Mouse (Mus musculus) CD4-positive, CD25-positive, alpha-beta regulatory T cell, adult 4 months (primary cell): ENCODE results near the gene H2al1b. TPM values are rescaled to one million over a fixed set of nuclear protein-coding genes. Genes with fewer than 3 reads are reported as not detected.
"Not testable (repeated sequence)": the region's sequence is repeated elsewhere in the genome, so short reads cannot be mapped to it uniquely, and the experiment has no call there.

ENCODE experiments used
- ATAC-seq: one replicate; pipeline ENCODE4 v1.8.0; 2017
- polyA plus RNA-seq, 2 experiments: library from polyadenylated mRNA; unstranded; fragments of 100-300 nt; shearing (Covaris generic); gene quantifications; one replicate each; pipeline ENCODE4 v1.2.1; 2017

Gene H2al1b
- not detected for polyA plus RNA-seq

DNA sequence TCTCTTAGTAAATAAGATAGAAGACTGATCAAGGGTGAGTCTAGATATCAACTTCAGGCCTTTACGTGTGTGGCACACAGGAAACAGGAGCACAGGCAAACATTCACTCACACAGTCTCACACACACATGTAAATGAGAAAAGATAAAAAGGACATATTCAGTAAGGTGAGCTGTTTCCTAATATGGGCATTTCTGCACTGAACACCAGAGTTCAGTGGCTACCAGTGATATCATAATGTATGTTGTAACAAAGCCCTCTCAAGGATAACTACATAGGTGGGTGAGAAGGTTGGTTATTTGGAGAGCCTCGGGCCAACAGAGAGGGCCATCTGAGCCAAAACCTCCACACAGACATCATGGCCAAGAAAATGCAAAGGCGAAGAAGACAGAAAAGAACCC, at the start of gene H2al1b:
Gene H2al1b (plus strand): TSS at position 301 of the 400 bp plus-strand sequence.
- ATAC-seq, result not testable (repeated sequence)

DNA sequence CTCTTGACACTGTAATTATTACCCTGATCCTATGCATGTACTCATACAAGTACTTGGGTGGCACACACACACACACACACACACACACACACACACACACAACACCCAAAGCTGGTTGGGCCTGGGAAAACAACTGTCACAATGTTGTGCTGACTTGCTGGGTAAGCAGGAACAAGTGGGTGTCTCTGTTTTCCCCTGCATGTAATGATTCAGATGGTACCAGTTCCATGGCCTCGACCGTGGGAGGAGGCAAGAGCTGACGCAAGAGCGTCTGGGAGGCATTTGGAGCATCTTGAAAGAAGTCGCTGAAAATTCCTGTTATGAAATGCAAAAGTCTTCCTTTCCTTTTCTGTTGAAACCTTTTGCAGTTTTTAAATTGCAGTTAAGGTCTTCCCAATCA, 48.2 kb upstream of the H2al1b start:
- ATAC-seq, result peak; percentile 78

DNA sequence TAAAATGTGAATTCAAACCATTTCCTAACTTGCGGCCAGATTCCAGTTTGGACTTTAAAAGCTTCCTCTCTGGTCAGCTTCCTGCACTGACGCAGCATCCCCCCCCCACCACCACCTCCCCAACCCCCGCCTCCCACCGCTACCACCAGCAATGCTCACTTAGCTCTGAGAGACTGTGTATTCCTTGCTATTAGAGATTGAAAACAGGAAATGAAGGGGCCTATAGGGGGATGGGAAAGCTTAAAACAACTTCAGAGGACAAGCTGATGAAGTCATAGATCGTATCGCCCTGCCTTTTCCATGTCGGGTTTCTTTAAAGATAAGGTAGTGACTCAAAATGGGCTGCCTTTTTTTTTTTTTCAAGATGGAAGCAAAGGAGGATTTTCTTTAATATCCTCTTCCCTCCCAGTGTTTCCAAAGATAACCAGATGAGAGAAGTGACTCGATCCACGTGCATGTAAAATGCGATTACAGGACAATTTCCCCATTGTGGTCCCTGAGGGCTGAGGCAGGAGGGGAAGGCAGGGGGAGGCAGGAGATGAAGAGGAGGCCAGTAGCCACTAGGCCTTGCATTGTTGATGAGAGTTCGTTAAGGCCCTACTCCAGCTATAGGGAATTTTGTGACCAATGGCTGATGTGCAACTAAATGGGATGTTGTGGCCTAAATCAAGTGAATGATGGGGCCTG, 47.6 kb upstream of the H2al1b start:
- ATAC-seq, result peak; percentile 67

DNA sequence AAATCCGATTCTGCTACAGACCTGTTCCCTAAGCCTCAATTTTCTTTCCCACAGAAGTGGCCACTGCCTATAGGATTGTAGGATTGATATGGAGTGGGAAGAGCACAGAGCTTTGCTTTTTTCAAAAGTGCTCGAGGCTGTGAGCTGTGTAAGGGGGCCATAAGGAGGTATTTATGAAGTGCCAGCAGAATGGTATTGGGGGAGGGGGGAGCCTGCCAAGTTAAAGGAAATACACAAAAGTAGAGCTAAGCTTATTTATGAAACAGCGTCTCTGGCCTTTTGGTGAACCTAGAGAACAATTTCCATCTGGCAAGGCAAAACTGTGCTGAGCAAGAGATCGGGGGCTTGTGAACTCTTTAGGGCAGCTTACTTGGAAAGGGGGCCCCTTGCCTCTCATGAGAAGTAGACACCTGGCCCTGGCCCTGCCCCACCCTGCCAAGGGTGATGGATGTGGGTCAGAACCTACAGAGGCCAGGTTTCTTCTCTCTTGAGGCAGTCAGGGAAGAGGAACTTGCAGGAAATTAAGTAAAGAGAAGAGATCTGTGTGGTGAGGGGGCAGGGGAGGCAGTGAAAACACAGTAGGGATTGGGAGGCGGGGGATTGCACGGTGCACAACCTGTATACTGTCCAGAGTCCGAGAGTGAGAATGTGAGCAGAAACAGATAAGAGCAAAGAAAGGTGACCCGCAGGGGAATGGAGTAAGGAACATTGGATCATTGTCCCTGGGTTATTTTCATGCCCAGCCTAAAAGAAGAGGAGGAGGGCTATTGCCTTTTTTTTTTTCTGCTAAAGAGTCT, 46.5 kb upstream of the H2al1b start:
- no peak for ATAC-seq

DNA sequence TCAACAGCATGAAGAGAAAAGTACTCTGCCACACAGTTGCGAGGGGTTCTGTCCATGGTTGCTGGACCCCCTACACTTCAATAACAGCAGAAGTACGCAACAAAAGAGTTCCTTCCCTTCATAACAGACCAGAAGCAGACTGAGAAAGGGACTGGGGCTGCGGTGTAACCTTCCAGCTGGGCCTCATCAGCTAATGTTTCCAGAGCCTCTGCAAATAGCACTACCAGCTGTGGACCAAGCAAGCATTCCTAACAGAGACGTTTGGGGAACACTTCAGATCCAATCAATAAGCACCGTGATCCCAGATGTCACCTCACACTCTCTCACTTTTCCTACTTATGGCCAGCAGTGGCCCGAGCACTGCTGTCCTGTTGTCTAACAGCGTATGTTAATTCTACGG, 37.3 kb upstream of the H2al1b start:
- ATAC-seq, result no peak

DNA sequence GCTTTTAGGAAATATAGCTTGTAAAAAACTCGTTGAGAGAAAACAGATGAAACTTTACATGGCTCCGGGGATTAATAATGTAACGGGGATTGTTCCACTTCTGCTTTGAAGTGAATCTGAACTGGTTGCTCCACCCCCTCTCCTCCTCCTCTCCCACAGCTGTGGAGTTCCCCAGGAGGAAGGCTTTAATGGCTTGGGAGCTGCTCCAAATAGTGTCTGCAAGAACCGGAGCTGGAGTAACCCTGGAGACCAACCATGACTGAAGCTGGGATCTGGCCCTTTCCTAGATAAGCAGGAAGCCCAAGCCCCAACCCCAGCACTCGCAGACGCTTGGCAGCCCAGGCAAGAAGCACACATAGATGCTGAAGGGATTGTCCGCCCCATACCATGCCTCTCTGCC, 34.4 kb upstream of the H2al1b start:
- ATAC-seq, result no peak

DNA sequence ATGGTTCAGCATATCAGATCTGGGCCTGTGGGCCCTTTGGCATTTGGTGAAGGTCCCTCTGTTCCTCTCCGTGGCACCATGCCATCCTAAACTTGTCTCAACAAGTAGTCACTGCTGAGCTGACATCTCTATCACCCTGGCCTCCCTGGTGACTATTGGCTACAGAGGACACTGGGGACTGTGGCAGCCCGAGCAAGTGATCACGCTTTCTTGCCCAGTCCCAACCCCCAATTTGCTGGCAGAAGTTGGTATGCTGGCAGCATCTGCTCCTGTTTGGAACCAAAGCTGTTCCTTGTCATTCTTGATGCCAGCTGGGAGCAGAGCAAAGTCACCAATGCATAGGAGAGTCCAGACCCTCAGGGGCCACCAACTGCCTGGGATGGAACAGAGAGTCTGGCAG, 33.2 kb upstream of the H2al1b start:
- ATAC-seq, result no peak

DNA sequence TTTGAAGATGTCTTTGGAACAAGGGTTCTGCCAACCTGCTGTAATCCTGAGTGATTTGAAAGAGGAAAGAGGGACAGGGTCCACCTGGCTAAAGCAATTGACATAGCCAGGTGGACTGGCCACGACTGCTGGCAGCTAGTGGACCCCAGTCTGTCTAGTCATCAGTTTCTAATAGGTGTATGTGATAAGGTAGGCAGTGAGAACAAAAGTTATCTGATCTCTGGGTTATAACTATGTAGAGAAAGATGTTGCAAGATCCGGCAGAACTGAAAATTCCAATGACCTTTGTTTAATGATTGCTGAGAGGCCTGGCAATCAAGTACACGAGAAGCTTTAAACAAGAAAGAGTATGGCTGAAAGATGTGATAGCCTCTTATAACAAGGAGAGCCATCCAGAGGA, 29.0 kb upstream of the H2al1b start:
- no peak for ATAC-seq

DNA sequence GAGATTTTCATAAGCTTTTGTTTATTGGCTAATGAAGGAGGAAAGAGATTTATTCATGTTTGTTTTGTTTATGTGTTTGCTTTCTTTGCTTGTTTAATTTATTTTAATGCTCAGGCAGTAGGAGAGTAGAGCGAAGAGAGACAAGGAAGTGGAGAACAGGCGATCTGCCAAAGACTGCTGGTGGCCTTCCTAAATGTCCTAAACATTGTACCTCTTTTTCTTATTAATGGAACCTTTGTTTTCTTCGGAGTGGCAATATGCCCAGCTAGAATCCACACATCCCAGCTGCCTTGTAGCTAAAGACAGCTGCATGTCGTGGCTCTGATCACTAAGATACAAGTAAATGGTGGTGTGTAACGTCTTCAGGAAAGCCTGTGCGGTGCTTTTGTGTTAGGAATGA, 25.1 kb upstream of the H2al1b start:
- ATAC-seq, result no peak

DNA sequence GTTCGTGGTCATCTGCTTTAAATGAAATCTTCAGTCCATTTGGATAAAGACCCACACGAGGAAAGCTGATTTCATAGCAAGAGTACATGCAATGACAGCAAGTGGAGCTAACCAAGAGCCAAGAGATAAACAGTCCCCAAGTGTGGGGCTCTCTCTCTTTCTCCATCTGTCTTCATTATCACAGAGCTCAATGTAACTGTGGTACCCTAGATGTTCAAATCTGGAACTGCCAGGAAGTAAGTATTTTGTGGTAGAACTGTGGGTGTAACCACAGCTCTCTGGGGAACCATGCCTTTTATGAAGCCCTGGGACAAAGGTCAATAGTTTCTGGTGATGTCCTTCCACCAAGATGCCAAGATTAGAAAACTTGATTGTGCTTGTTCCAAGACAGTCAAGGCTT, 21.5 kb upstream of the H2al1b start:
- no peak for ATAC-seq

DNA sequence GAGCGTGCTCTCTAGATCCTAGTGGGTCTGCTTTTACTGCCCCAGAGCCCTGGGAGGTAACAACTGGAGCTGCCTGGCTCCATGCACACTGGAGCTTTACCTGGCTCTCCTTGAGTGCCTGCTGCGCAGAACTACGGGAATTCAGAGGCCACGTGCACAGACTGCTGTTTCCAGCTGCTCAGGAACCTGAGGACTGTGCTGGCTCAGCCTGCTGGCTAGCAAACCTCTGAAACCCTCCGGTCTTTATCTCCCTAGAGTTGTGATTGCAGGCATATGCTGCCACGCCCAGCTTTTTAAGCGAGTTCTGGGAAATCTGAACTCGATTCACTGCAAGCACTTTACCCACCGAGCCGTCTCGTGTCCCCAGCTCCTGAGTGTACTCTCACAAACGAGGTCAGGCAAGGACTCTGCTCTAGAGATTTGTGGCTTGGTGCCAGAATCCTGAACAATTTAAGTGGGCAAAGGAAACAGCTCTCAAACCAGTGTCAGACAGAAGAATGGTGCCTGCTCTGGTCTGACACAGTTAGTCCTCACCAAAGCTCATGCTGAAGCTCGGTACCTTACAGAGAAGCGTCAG, 13.8 kb upstream of the H2al1b start:
- no peak for ATAC-seq

DNA sequence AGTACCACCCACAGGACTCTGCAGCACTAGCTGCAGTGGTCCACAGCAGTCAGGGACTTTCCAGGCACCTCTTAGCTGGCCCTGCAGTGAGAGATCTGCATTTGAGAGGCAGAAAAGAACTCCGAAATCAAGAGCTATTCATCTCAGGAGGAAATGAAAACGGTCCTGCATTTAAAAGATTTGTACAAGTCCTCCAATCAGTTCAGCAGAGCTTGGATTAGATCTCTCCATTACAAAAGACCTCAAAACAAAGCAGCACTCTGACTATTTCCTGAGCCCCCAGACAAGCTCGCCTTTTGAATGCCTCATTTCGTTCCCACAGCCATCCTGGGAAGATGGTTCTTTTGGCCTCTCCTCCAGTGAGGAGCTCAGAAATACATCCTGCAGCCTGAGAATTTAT, 13.0 kb upstream of the H2al1b start:
- no peak for ATAC-seq

DNA sequence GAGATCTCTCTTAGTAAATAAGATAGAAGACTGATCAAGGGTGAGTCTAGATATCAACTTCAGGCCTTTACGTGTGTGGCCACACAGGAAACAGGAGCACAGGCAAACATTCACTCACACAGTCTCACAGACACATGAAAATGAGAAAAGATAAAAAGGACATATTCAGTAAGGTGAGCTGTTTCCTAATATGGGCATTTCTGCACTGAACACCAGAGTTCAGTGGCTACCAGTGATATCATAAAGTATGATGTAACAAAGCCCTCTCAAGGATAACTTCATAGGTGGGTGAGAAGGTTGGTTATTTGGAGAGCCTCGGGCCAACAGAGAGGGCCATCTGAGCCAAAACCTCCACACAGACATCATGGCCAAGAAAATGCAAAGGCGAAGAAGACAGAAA, 3.3 kb upstream of the H2al1b start, which contains the start of gene H2al1a:
Gene H2al1a (plus strand): TSS at position 301 of the 400 bp plus-strand sequence.
- not testable (repeated sequence) for ATAC-seq

DNA sequence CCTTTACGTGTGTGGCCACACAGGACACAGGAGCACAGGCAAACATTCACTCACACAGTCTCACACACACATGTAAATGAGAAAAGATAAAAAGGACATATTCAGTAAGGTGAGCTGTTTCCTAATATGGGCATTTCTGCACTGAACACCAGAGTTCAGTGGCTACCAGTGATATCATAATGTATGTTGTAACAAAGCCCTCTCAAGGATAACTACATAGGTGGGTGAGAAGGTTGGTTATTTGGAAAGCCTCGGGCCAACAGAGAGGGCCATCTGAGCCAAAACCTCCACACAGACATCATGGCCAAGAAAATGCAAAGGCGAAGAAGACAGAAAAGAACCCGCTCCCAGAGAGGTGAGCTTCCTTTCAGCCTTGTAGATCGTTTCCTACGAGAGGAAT, 3.1 kb downstream of the H2al1b start, which contains the start of gene H2al1c:
Gene H2al1c (plus strand): TSS at position 301 of the 400 bp plus-strand sequence.
- not testable (repeated sequence) for ATAC-seq

DNA sequence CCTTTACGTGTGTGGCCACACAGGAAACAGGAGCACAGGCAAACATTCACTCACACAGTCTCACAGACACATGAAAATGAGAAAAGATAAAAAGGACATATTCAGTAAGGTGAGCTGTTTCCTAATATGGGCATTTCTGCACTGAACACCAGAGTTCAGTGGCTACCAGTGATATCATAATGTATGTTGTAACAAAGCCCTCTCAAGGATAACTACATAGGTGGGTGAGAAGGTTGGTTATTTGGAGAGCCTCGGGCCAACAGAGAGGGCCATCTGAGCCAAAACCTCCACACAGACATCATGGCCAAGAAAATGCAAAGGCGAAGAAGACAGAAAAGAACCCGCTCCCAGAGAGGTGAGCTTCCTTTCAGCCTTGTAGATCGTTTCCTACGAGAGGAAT, 6.3 kb downstream of the H2al1b start, which contains the start of gene H2al1d:
Gene H2al1d (plus strand): TSS at position 301 of the 400 bp plus-strand sequence.
- ATAC-seq, result not testable (repeated sequence)

DNA sequence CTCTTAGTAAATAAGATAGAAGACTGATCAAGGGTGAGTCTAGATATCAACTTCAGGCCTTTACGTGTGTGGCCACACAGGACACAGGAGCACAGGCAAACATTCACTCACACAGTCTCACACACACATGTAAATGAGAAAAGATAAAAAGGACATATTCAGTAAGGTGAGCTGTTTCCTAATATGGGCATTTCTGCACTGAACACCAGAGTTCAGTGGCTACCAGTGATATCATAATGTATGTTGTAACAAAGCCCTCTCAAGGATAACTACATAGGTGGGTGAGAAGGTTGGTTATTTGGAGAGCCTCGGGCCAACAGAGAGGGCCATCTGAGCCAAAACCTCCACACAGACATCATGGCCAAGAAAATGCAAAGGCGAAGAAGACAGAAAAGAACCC, 9.4 kb downstream of the H2al1b start, which contains the start of gene H2al1e:
Gene H2al1e (plus strand): TSS at position 301 of the 400 bp plus-strand sequence.
- ATAC-seq, result not testable (repeated sequence)

DNA sequence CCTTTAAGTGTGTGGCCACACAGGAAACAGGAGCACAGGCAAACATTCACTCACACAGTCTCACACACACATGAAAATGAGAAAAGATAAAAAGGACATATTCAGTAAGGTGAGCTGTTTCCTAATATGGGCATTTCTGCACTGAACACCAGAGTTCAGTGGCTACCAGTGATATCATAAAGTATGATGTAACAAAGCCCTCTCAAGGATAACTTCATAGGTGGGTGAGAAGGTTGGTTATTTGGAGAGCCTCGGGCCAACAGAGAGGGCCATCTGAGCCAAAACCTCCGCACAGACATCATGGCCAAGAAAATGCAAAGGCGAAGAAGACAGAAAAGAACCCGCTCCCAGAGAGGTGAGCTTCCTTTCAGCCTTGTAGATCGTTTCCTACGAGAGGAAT, 12.6 kb downstream of the H2al1b start, which contains the start of gene H2al1f:
Gene H2al1f (plus strand): TSS at position 301 of the 400 bp plus-strand sequence.
- not testable (repeated sequence) for ATAC-seq

DNA sequence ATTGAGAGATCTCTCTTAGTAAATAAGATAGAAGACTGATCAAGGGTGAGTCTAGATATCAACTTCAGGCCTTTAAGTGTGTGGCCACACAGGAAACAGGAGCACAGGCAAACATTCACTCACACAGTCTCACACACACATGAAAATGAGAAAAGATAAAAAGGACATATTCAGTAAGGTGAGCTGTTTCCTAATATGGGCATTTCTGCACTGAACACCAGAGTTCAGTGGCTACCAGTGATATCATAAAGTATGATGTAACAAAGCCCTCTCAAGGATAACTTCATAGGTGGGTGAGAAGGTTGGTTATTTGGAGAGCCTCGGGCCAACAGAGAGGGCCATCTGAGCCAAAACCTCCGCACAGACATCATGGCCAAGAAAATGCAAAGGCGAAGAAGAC, 15.7 kb downstream of the H2al1b start, which contains the start of gene H2al1g:
Gene H2al1g (plus strand): TSS at position 301 of the 400 bp plus-strand sequence.
- not testable (repeated sequence) for ATAC-seq

DNA sequence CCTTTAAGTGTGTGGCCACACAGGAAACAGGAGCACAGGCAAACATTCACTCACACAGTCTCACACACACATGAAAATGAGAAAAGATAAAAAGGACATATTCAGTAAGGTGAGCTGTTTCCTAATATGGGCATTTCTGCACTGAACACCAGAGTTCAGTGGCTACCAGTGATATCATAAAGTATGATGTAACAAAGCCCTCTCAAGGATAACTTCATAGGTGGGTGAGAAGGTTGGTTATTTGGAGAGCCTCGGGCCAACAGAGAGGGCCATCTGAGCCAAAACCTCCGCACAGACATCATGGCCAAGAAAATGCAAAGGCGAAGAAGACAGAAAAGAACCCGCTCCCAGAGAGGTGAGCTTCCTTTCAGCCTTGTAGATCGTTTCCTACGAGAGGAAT, 19.0 kb downstream of the H2al1b start, which contains the start of gene H2al1h:
Gene H2al1h (plus strand): TSS at position 301 of the 400 bp plus-strand sequence.
- not testable (repeated sequence) for ATAC-seq

DNA sequence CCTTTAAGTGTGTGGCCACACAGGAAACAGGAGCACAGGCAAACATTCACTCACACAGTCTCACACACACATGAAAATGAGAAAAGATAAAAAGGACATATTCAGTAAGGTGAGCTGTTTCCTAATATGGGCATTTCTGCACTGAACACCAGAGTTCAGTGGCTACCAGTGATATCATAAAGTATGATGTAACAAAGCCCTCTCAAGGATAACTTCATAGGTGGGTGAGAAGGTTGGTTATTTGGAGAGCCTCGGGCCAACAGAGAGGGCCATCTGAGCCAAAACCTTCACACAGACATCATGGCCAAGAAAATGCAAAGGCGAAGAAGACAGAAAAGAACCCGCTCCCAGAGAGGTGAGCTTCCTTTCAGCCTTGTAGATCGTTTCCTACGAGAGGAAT, 22.1 kb downstream of the H2al1b start, which contains the start of gene H2al1i:
Gene H2al1i (plus strand): TSS at position 301 of the 400 bp plus-strand sequence.
- ATAC-seq, result not testable (repeated sequence)

DNA sequence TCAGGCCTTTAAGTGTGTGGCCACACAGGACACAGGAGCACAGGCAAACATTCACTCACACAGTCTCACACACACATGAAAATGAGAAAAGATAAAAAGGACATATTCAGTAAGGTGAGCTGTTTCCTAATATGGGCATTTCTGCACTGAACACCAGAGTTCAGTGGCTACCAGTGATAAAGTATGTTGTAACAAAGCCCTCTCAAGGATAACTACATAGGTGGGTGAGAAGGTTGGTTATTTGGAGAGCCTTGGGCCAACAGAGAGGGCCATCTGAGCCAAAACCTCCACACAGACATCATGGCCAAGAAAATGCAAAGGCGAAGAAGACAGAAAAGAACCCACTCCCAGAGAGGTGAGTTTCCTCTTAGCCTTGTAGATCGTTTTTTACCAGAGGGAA, 25.3 kb downstream of the H2al1b start, which contains the start of gene H2al1j:
Gene H2al1j (plus strand): TSS at position 301 of the 400 bp plus-strand sequence.
- not testable (repeated sequence) for ATAC-seq

DNA sequence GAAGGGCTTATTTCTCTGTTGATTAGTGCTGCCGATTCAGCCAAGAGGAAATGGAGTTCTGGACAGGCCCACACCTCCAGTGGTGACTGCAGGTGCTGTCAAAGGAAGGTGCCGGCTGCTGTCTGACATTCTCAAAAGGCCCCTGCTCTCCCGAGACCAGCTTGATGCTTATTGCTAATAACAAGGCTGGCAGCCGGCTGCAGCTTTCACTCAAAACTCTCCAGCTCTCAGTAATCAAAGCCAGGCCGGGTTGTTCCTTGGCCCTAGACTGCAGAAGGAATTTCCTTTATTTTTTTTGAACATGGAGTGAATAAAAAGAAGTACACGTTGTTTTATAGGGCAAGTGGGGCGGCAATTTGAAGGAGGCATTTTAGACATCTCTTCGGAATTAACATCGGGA, 43.5 kb downstream of the H2al1b start:
- no peak for ATAC-seq

DNA sequence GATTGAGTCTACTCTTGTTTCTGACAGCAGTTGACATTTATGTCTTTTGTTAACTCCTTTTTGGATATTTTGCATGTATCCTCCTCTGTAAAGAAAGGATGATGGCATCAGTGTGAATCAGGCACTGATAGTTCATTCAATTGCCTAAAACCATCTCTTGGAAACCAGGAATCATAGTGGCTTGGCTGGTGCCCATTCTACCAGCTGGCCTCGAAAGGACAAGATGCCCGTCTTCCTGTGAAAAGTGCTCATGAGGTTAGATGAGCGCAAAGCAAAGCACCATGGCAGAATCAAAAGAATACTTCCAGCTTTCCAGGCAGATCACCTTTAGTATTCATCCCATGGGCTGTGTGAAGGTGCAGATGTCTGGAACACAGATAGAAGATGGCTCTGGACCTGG, 44.5 kb downstream of the H2al1b start:
- ATAC-seq, result no peak
